In the genomic region with DNA sequence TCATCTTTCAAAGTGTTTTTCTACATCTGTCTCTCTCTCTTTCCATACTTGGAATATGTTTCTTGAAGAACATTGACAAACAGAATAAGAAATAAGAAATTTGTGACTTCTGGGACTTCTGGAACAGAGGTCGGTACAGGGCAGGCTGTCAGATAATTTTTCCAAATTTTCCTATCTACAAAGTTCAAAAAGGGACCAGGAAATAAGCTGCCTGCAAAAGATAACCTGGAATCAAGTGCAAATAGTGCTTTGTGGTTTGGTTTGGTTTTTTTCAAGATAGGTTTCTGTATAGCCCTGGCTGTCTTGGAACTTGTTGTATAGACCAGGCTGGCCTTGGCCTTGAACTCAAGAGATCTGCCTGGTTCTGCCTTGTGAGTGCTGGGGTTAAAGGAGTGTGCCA, we compare ENCODE assay signal across 22 mouse cellular contexts.
"Had no signal": no experiment of that assay in that cellular context is flagged by ENCODE, and none has a peak within 500 bp of the region (broad histone marks: within the 10 kb centered on the region; RNA-seq: fewer than 3 reads in every experiment).

No protein-coding gene starts in this region.

- H3K27ac ChIP-seq: liver, embryonic 15.5 days; lung, embryonic 15.5 days; macrophage; midbrain, embryonic 12.5 days; midbrain, embryonic 15.5 days; neural tube, embryonic 13.5 days; neural tube, embryonic 15.5 days; stomach, embryonic 15.5 days; stomach, postnatal 0 days had no signal

- H3K36me3 ChIP-seq: liver, embryonic 15.5 days; lung, embryonic 15.5 days; midbrain, embryonic 12.5 days; midbrain, embryonic 15.5 days; neural tube, embryonic 13.5 days; neural tube, embryonic 15.5 days; stomach, embryonic 15.5 days had no signal

- H3K4me3 ChIP-seq: liver, embryonic 15.5 days; lung, embryonic 15.5 days; megakaryocyte, embryonic 14.5 days; midbrain, embryonic 12.5 days; midbrain, embryonic 15.5 days; neural tube, embryonic 13.5 days; neural tube, embryonic 15.5 days; stomach, embryonic 15.5 days had no signal

- H3K9ac ChIP-seq: liver, embryonic 15.5 days; liver, postnatal 0 days; lung, embryonic 15.5 days; midbrain, embryonic 12.5 days; midbrain, embryonic 15.5 days; neural tube, embryonic 13.5 days; neural tube, embryonic 15.5 days; stomach, embryonic 15.5 days had no signal

- DNase-seq: liver, postnatal 0 days; lung, adult 2 months; lung, postnatal 14 days; lung, postnatal 36 days; retina, postnatal 1 day; right cerebral cortex, adult 18-20 months; right cerebral cortex, postnatal 25 days; right cerebral cortex, postnatal 4 days; thymus, adult 2 months; thymus, postnatal 25 days; thymus, postnatal 4 days had no signal

- H3K4me2 ChIP-seq: liver, embryonic 15.5 days; lung, embryonic 15.5 days; midbrain, embryonic 12.5 days; midbrain, embryonic 15.5 days; neural tube, embryonic 13.5 days; neural tube, embryonic 15.5 days; stomach, embryonic 15.5 days had no signal

- H3K9me3 ChIP-seq: liver, embryonic 15.5 days; lung, embryonic 15.5 days; megakaryocyte, embryonic 14.5 days; midbrain, embryonic 12.5 days; midbrain, embryonic 15.5 days; neural tube, embryonic 13.5 days; neural tube, embryonic 15.5 days; stomach, embryonic 15.5 days had no signal

- H3K4me1 ChIP-seq: liver, embryonic 15.5 days; lung, embryonic 15.5 days; midbrain, embryonic 12.5 days; midbrain, embryonic 15.5 days; neural tube, embryonic 13.5 days; neural tube, embryonic 15.5 days; stomach, embryonic 15.5 days had no signal

- H3K27me3 ChIP-seq: liver, embryonic 15.5 days; lung, embryonic 15.5 days; megakaryocyte, embryonic 14.5 days; midbrain, embryonic 12.5 days; midbrain, embryonic 15.5 days; neural tube, embryonic 13.5 days; neural tube, embryonic 15.5 days; stomach, embryonic 15.5 days had no signal

- ATAC-seq: liver, postnatal 0 days; lung, postnatal 0 days; midbrain, embryonic 15.5 days had no signal
